Mouse (Mus musculus): ENCODE results near the gene Rab3d.
A peak's percentile ranks its signal among the peaks of the same experiment; 100 is the strongest.

Gene Rab3d

GRCm38 (mm10) chr9:21937711-21938175 lies 19.8 kb upstream of the Rab3d start:
- DNase-seq (ENCODE audit: low spot score), result no peak

- DNase-seq (ENCODE audit: low spot score), result peak; percentile 94
These were observed 18.9 kb upstream of the Rab3d start, which contains the start of gene Plppr2 for GRCm38 (mm10) chr9:21936692-21937570. Plppr2 (plus strand) TSS chr9:21937033.

GRCm38 (mm10) chr9:21935466-21936131 lies 17.6 kb upstream of the Rab3d start:
- DNase-seq (ENCODE audit: low spot score), result no peak

- no peak for DNase-seq (ENCODE audit: low spot score)
These were observed 16.0 kb upstream of the Rab3d start for GRCm38 (mm10) chr9:21934021-21934420.

- no peak for DNase-seq (ENCODE audit: low spot score)
These were observed 14.6 kb upstream of the Rab3d start for GRCm38 (mm10) chr9:21932445-21933137.

GRCm38 (mm10) chr9:21932006-21932405 lies 14.0 kb upstream of the Rab3d start:
- DNase-seq (ENCODE audit: low spot score), result no peak

GRCm38 (mm10) chr9:21929208-21929607 lies 11.2 kb upstream of the Rab3d start:
- DNase-seq (ENCODE audit: low spot score), result no peak

- DNase-seq (ENCODE audit: low spot score), result peak; percentile 92
These were observed 9.3 kb upstream of the Rab3d start, which contains the start of the genes Ccdc159 and Tmem205 for GRCm38 (mm10) chr9:21927208-21927753. Ccdc159 (plus strand) TSS chr9:21927471. Tmem205 (minus strand) TSS chr9:21927556.

GRCm38 (mm10) chr9:21926784-21927183 lies 8.8 kb upstream of the Rab3d start:
- DNase-seq (ENCODE audit: low spot score), result no peak

GRCm38 (mm10) chr9:21926155-21926554 lies 8.2 kb upstream of the Rab3d start:
- DNase-seq (ENCODE audit: low spot score), result no peak

- DNase-seq (ENCODE audit: low spot score), result no peak
These were observed 7.5 kb upstream of the Rab3d start for GRCm38 (mm10) chr9:21925506-21925905.

- no peak for DNase-seq (ENCODE audit: low spot score)
These were observed 7.0 kb upstream of the Rab3d start for GRCm38 (mm10) chr9:21925034-21925433.

- DNase-seq (ENCODE audit: low spot score), result peak; percentile 87
These were observed 6.1 kb upstream of the Rab3d start for GRCm38 (mm10) chr9:21924099-21924493.

GRCm38 (mm10) chr9:21923490-21924098 lies 5.6 kb upstream of the Rab3d start:
- no peak for DNase-seq (ENCODE audit: low spot score)

GRCm38 (mm10) chr9:21923036-21923435 lies 5.0 kb upstream of the Rab3d start:
- no peak for DNase-seq (ENCODE audit: low spot score)

GRCm38 (mm10) chr9:21918692-21919384 lies 846 bp upstream of the Rab3d start:
- no peak for DNase-seq (ENCODE audit: low spot score)

GRCm38 (mm10) chr9:21917493-21918034 lies 428 bp downstream of the Rab3d start:
- DNase-seq (ENCODE audit: low spot score), result no peak

GRCm38 (mm10) chr9:21916851-21917492 lies 1.0 kb downstream of the Rab3d start:
- no peak for DNase-seq (ENCODE audit: low spot score)

GRCm38 (mm10) chr9:21909474-21910223 lies 8.3 kb downstream of the Rab3d start:
- DNase-seq (ENCODE audit: low spot score), result no peak
